Mouse (Mus musculus): ENCODE data around the gene Rpa1.
"Not testable (repeated sequence)": the region's sequence is repeated elsewhere in the genome, so short reads cannot be mapped to it uniquely, and the experiment has no call there.

Gene Rpa1

GRCm38 (mm10) chr11:75318351-75319221 is 29.5 kb downstream of the Rpa1 start:
- DNase-seq = peak; percentile 7

GRCm38 (mm10) chr11:75313834-75314233 is 34.3 kb downstream of the Rpa1 start:
- DNase-seq = no peak

DNA sequence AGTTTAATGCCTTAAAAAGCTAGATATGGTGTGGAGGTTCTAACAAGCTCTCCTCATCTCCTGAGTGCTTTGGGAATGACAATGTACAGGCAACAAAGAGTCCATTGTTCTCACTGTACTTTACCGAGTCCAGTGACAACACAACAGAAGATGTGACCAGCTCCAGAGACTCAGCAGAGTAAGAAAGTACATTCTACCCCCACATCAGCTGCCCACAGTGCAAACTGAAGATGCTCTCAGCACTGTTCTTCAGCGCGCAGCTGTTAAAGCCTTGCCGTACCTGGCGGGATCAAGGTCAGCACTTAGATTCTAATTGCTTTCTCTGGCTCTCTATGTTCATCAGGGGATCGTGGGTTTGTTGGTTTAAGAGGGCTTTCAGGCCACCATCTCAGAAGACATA is 36.4 kb downstream of the Rpa1 start:
- DNase-seq = no peak

GRCm38 (mm10) chr11:75310813-75311212 is 37.3 kb downstream of the Rpa1 start:
- DNase-seq = no peak

DNA sequence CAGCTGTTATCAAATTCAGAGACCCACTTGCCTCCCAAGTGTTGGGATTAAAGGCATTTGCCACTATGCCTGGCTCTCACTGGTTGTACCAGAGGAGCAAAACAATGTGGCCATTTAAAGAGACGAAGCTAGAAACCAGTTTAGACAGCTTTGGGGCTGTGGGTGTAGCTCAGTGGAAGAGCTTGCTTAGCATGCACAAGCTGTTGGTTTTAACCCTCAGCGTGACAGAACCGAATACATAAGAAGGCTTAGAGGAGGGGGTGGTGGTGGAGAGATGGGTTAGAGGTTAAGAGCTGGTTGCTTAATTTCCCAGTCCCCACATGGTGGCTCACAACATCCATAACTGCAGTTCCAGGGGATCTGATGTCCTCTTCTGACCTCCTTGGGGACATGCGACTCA is 39.5 kb downstream of the Rpa1 start:
- DNase-seq = no peak

DNA sequence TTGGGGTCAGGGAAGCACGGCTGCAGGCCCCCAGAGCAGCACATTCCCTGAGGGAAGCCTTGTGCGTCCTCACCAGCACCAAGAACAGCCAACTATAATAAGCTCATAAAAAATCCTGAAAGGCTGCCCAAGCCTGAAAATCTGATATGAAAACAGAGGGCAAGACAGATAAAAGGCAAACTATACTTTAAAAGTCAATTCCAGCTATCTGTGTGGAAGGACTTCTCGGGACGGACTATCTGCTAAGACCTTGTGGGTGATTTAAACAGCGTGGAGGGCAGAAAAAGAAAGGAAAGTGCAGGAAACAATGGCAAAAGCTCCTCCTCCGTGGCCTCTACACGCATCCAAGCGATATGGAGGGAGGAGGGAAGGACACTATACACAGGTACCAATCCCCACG is 43.3 kb downstream of the Rpa1 start:
- DNase-seq = no peak

DNA sequence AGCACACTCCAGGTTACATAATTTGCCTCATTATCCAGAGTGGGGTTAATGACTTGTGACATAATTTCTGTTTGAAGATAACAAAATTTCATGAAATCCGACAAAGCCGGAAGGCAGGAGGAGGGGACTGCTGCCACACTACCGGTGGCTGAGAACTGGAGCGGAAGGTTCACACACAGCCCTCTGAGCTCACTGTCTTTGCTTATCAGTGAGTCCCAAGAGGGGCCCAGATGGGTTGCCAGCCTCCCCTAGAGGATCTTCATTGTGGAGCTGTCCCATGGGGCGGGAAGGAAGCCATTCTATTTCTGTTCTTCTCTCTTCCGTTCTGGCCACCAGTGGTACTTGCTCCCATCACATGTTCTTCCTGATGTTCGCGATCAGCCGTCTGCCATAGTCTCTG is 47.2 kb downstream of the Rpa1 start:
- no peak for DNase-seq

DNA sequence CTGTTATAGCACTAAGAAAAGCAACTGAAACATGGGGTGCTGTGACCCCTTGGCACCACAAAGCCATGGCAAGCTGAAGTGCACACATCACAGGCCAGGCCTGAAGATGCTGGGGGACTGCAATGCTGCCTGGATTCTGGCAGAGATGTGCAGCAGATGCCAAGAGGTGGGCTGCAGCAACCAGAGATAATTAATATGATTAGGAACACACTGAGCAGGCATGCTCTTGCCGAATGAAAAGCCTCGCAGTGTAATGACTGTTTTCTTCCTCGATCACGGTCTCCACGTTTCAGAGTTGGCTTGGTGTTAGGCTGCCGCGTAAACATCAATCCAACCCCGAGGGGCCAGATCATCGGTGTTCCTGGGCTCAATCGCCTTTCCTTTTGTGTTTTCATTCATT is 48.3 kb downstream of the Rpa1 start:
- DNase-seq = no peak

DNA sequence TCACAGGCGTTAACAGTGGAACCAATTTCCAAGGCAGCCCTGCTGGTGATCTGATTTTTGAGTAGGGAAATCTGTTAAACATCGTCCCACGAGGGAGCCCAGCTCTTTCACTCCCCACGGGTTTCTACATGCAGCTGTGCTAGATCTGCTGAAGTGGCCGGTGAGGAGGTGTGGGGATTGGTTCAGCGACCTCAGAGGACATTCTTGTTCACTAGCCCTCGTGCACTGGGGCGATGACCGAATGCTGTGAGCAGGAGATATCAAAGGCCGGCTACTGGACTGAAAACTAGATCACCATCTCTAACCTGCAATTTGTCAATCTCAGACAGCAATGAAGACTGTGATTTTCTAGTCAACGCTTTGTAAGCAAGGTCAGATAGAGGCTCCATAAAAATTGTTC is 49.6 kb downstream of the Rpa1 start:
- peak; percentile 31 for DNase-seq

DNA sequence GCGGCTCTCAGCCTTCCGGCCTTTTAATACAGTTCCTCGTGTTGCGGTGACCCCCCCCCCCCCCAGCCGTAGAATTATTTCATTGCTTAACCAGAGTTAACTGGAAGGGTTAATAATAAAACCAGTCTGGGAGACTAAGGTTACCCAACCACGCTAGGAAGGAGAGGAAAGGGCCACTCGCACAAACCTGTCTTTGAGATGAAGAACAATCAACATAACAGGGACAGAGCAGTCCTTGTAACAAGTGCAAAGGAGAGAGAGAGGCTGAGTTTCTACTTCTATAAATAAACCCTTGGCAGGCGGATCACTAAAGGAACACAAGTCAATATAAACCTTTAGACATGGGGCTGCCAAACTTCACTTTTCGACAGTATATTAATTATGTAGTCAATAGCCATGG is 50.5 kb downstream of the Rpa1 start:
- peak; percentile 54 for DNase-seq

GRCm38 (mm10) chr11:75296406-75297005 is 51.6 kb downstream of the Rpa1 start:
- DNase-seq = no peak

DNA sequence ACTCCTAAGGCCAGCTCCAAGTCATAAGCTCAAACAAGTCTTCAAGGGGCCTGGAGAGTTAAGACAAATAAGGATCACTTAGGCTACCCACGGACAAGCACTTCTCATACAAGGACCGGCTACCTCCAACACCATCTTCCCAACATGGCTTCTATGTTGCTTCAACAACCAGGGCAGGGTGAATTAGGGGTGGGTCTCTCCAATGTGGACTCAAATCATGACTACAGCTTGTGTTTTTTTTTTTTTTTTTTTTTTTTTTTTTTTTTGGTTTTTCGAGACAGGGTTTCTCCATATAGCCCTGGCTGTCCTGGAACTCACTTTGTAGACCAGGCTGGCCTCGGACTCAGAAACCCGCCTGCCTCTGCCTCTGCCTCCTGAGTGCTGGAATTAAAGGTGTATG is 52.6 kb downstream of the Rpa1 start:
- DNase-seq = not testable (repeated sequence)

GRCm38 (mm10) chr11:75294862-75295261 is 53.3 kb downstream of the Rpa1 start:
- DNase-seq = no peak

GRCm38 (mm10) chr11:75293852-75294361 is 54.2 kb downstream of the Rpa1 start:
- no peak for DNase-seq

GRCm38 (mm10) chr11:75292281-75292680 is 55.8 kb downstream of the Rpa1 start:
- no peak for DNase-seq

GRCm38 (mm10) chr11:75291389-75292215 is 56.5 kb downstream of the Rpa1 start:
- DNase-seq = no peak

GRCm38 (mm10) chr11:75290566-75291271 is 57.4 kb downstream of the Rpa1 start:
- peak; percentile 96 for DNase-seq

DNA sequence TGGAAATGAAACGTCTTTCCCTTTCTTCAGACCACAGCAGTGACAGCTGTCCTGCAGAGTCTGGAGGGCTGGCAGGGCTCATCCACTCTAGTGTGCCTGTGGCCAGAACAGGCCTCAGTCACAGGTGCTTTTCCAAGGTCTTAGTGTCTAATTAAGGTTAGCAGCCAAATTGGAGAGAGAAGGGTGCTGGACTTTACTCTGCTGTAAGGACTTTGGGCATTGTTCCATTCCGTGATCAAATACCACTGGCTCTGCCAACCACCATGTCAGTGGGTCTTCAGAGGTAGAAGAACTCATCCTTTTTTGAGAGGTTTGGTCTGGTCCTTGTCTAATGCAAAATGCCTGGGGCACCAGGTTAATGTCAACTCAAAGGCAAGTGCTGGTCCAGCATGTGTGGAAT is 59.0 kb downstream of the Rpa1 start:
- no peak for DNase-seq

DNA sequence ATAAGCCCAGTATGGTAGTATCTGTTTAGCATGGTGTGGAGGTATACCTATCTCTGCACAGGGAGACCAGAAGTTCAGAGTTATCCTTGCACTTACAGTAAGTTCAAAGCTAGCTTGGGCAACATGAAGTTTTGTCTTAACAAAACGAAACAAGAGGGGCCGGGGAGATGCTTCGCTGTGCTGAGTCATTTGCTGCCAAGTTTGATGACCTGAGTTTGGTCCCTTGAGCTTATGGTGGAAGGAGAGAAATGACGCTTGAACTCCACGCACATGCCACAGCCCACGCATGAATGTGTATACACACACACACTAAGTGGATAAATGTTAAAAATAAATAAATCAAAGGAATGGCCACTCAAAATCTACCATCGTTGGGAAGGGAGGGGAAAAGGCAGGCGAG is 59.6 kb downstream of the Rpa1 start:
- DNase-seq = no peak

- no peak for DNase-seq
Measured at GRCm38 (mm10) chr11:75287940-75288339, 60.2 kb downstream of the Rpa1 start.

DNA sequence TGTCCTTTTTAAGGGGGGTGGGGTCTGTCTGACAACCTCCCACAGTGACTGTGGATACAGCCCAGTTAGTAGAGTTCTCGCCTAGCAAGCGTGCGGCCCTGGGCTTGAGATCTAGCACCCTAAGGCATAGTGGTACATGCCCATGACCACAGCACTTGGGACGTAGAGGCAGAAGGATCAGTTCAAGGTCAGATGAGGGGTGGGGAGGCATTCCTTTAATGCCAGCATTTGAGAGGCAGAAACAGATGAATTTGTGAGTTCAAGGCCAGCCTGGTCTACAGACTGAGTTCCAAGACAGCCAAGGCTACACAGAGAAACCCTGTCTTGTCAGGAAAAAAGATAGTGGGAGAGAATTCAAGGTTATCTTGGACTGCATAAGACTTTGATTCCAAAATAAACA is 61.3 kb downstream of the Rpa1 start:
- no peak for DNase-seq

DNA sequence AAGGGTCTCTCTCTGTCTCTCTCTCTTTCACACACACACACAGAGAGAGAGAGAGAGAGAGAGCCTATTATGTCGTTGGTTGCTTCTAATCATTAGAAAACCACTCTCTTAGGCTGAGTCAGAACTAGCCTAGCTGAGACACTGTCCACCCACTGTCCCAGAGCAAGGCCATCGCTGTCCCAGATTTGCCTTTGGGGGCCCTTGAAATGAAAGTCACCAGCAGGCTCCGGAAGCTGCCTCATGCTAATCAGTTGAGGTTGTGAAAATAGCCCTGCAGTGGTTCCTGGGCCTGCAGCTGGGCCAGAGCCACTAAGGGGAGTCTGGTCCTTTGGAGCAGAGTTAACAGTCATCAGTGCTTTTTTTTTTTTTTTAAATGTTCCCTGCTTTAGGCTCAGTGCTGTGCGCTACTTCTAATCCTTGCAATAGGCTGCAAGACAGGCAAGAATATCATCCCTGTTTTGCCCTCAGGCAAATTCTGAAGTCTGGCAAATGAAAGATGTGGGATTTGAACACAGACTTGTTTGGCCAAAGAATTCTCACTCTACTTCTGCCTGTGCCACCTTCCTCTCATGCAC is 62.1 kb downstream of the Rpa1 start:
- DNase-seq = no peak

All from lung, postnatal 36 days (tissue).